Mouse (Mus musculus) skeletal muscle tissue, adult 2 months (tissue): ENCODE measurements around the gene Map4k1.

Source experiments
- DNase-seq: peaks from one replicate; pipeline ENCODE4 v3.0.0-alpha.2; 2012; ENCODE audit warnings: low read depth, low spot score

Gene Map4k1

DNA sequence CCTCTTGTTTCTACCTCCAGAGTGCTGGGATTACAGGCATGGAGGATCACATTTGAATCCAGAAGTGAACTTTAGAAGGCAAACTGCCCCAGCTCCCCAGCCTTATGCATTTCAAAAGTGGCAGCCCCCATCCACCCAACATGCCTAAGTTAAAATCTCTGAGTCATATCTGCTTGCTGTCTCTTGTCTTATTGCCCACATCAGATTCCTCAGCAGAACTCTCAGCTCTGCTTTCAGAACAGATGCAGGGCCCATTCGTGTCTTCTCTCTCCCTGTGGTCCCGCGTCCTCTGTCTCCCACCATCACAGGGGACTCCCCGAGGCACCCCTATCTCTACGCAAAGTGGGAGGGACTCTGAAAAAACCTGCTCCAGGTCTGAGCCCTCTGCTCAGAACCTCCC lies 44.3 kb downstream of the Map4k1 start:
- no peak for DNase-seq

- no peak for DNase-seq
These were observed 45.0 kb downstream of the Map4k1 start for GRCm38 (mm10) chr7:29026811-29027210.

DNA sequence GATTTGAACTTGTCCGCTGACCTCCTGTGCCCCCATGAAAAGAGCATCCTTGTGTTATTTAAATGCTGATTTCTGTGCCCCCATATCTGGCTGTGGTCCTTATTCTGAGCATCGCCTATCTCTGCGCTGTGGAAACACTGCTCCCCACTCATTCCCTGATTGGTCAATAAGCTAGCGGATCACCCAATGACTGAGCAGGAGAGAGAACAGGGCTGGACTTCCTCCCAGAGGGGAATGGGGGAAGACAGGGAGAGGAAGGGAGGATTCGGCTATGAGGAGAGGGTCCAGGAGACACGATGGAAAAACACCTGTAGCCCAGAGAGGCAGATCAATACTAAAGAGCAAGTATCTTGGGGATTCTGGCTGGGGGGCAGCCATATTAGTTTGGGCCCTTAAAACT lies 46.9 kb downstream of the Map4k1 start:
- DNase-seq: no peak

- no peak for DNase-seq
These were observed 48.1 kb downstream of the Map4k1 start for GRCm38 (mm10) chr7:29029690-29030656.

- DNase-seq: no peak
These were observed 49.8 kb downstream of the Map4k1 start for GRCm38 (mm10) chr7:29031641-29032040.

DNA sequence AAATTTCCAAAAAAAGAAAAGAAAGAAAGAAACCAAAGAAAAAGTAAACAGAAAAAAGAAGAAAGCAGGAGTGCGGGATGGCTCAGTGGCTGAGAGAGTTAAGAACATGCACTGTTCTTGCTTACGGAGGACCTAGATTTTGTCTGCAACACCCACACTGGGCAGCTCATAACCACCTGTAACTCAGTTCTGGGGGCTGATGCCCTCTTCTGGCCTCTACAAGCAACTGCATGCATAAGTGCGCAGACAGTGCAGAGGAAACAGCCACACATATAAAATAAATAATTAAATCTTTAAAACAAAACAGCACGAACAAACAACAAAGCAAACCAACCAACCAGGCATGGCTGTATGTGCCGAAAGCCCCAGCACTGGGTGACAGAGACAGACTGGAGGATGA lies 50.8 kb downstream of the Map4k1 start:
- DNase-seq: no peak

- no peak for DNase-seq
These were observed 55.4 kb downstream of the Map4k1 start for GRCm38 (mm10) chr7:29037261-29037660.

DNA sequence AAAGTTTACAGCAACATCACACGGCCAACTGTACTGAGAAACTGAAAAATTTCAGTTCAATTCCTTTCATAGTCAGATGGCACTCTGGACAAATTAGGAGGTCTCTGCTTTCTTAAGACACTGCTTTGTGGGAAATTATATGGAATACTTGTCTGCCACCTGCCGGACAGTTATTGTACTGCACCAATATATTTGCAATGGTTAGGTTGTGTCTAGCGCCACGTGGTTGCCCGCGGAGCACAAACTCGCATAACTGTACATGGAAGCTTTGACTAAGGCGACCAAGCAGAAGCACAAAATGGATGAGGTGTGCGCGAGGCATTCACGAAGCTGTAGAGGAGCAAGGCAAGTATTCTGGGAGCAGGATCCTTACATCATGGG lies 57.7 kb downstream of the Map4k1 start:
- peak; percentile 79 for DNase-seq

DNA sequence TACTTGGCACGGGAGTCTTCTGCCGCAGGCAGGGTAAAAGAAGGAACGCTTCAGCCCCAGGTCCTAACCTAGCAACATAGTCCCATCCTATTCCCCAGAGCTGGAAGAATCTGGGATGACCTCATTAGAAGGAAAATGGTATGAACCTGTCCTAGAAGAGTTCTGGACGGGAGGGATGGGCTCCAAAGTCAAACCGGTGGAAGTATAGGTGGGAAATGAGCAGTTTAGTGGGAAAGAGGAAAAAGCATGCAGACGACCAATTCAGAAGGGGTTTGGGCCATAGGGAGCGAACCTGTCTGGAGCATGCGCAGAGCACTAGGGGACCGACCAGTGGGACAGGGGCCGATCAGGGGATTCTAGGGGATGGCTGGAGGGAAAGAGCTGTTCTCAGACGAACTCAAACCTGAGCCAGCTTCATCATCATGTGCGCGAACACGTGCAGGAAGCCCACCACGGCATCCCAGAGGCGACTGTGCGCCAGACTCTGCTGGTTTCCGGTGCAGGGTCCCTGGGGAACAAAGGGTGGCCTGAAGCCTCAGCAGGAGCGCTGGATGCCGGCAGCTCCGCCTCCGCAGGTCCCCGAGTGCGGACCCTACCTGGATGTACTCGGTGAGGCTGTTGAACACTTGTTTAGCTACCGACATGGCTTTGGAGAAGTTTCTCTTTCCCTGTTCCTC lies 58.3 kb downstream of the Map4k1 start:
- no peak for DNase-seq

GRCm38 (mm10) chr7:29041194-29041593 lies 59.3 kb downstream of the Map4k1 start:
- no peak for DNase-seq

- DNase-seq: peak; percentile 87
These were observed 61.3 kb downstream of the Map4k1 start for GRCm38 (mm10) chr7:29043016-29043673.

GRCm38 (mm10) chr7:29043674-29044057 lies 61.8 kb downstream of the Map4k1 start:
- DNase-seq: no peak

- no peak for DNase-seq
These were observed 62.5 kb downstream of the Map4k1 start for GRCm38 (mm10) chr7:29044302-29044701.

GRCm38 (mm10) chr7:29046533-29046932 lies 64.7 kb downstream of the Map4k1 start:
- DNase-seq: no peak

DNA sequence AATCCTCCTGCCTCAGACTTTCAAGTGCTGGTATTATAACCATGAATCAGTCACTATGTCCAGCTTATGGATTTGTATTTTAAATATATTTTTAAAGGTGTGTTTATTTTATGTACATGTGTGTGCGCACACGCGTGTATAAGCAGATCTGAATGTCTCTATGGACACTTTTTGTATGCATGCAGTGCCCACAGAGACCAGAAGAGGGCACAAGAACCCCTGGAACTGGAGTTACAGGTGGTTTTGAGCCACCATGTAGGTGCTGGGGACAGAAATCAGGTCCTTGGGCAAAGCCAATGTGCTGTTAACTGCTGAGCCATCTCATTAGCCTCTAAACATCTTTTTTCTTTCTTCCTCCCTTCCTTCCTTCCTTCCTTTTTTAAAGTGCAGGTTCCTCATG lies 66.2 kb downstream of the Map4k1 start:
- DNase-seq: no peak

- DNase-seq: no peak
These were observed 66.8 kb downstream of the Map4k1 start for GRCm38 (mm10) chr7:29048615-29049014.

DNA sequence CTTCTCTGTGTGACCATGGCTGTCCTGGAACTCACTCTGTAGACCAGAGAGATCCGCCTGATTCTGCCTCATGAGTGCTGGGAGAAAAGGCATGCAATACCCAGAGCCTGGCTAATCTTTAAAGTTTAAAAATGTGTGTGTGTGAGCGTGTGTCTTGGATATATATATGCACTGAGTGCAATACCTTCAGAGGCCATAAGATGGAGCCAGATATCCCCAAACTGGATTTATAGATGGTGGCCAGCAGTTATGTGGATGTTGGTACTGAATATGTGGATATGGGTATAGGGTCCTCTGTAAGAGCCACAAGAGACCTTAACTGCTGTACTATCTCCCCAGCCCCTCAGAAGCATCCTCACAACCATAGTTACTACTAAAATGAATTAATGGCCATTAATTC lies 68.9 kb downstream of the Map4k1 start:
- DNase-seq: no peak

DNA sequence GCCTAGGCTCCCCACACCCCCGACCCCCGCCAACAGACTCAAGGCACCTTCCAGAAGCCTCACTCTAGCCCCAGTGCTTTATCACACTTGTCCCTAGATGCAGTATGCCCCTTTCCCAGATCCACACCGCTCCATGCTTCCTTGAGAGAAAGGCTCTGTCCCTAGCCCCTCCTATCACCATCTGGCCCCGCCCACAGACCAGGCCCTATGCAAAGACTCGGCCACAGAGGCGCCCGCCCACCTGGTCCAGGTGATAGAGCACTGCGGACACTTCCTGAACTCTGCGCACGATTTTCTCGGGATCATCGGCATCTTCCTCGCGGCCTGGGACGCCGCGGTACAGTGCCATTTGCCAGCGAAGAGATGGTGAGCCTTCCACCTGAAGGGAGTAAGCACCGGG lies 71.0 kb downstream of the Map4k1 start:
- no peak for DNase-seq
